In the genomic region with DNA sequence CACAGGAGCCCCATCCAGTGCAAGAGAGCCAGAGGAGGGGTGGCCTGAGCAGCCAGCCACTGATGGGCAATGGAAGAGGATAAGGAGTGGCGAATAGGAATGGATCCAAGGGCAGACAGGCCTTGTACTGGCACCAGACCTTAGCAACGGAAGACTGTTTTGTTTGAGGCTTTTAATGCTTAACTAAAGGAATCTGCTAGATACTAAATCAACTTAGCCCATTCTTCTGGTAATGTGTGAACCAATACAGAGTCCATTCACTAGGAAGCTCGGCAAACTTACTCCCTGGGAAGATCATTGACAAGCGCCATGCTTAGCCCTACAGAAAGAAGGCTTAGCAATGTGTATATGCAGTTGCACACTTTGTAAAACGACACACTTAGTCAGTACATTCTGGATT, we compare ENCODE assay signal across 24 mouse cellular contexts.
A peak's percentile ranks its signal among the peaks of the same experiment; 100 is the strongest.
DNase-seq lines count a peak whose midpoint lies in the region.
"Had no signal": no experiment of that assay in that cellular context is flagged by ENCODE, and none has a peak within 500 bp of the region (broad histone marks: within the 10 kb centered on the region; RNA-seq: fewer than 3 reads in every experiment).

No protein-coding gene starts in this region.

- no peak overlapping the region for H3K27ac ChIP-seq in hindbrain, embryonic 10.5 days
- H3K27ac ChIP-seq: embryonic facial prominence, embryonic 10.5 days; embryonic facial prominence, embryonic 13.5 days; forebrain, embryonic 12.5 days; forebrain, embryonic 15.5 days; hindbrain, embryonic 13.5 days had no signal

- H3K4me1 ChIP-seq in hindbrain, embryonic 10.5 days (replicated peaks): no peaks in the 10 kb centered on the region
- H3K4me1 ChIP-seq: embryonic facial prominence, embryonic 10.5 days; embryonic facial prominence, embryonic 13.5 days; forebrain, embryonic 12.5 days; forebrain, embryonic 15.5 days; hindbrain, embryonic 13.5 days had no signal

- H3K36me3 ChIP-seq in hindbrain, embryonic 10.5 days: no peaks in the 10 kb centered on the region
- H3K36me3 ChIP-seq: embryonic facial prominence, embryonic 10.5 days; embryonic facial prominence, embryonic 13.5 days; forebrain, embryonic 12.5 days; forebrain, embryonic 15.5 days; G1E; hindbrain, embryonic 13.5 days had no signal

- no peak overlapping the region for H3K4me3 ChIP-seq in hindbrain, embryonic 10.5 days
- H3K4me3 ChIP-seq: embryonic facial prominence, embryonic 10.5 days; embryonic facial prominence, embryonic 13.5 days; erythroblast, embryonic 14.5 days; forebrain, embryonic 12.5 days; forebrain, embryonic 15.5 days; hindbrain, embryonic 13.5 days had no signal

- H3K9me3 ChIP-seq in hindbrain, embryonic 10.5 days: no peaks in the 10 kb centered on the region
- H3K9me3 ChIP-seq: embryonic facial prominence, embryonic 10.5 days; embryonic facial prominence, embryonic 13.5 days; forebrain, embryonic 12.5 days; forebrain, embryonic 15.5 days; G1E; hindbrain, embryonic 13.5 days had no signal

- DNase-seq in kidney, adult 11 months: peak; percentile 8
- no peak for DNase-seq in kidney, adult 18-20 months
- peak; percentile 71 for DNase-seq in kidney, adult 9 months
- no peak for DNase-seq in kidney, postnatal 10 days
- peak; percentile 12 to 18 for DNase-seq in kidney, postnatal 36 days
- DNase-seq in kidney, postnatal 4 days: no peak
- no peak for DNase-seq in hindbrain, embryonic 10.5 days (ENCODE audit: low spot score)
- DNase-seq: adrenal gland, adult 2 months; adrenal gland, postnatal 14 days; B cell, adult 2 months; cerebellum, adult 11-12 months; cerebellum, adult 8-10 months; cerebellum, postnatal 10 days; cerebellum, postnatal 36 days; embryo, embryonic 11 days; gastrocnemius, postnatal 25 days had no signal

- 83% methylated on average over 5 of the region's 5 CpGs for WGBS in hindbrain, embryonic 10.5 days

- H3K27me3 ChIP-seq in hindbrain, embryonic 10.5 days (ENCODE audit: insufficient read depth, poor library complexity, severe bottlenecking): no peaks in the 10 kb centered on the region
- H3K27me3 ChIP-seq: CH12.LX; embryonic facial prominence, embryonic 13.5 days; forebrain, embryonic 12.5 days; forebrain, embryonic 15.5 days; hindbrain, embryonic 13.5 days had no signal

Comparison
In these comparisons a context has a peak if more than half of its experiments do, and no peak if none do; other contexts are left out.
1. DNase-seq: peak in kidney, adult 11 months (single experiment), kidney, adult 9 months (single experiment) and kidney, postnatal 36 days (2 of 2); none in kidney, adult 18-20 months (single experiment), kidney, postnatal 10 days (single experiment), kidney, postnatal 4 days (0 of 2) and hindbrain, embryonic 10.5 days (single experiment).